Mouse (Mus musculus): ENCODE measurements around the gene Ddx20. TPM values are rescaled to one million over a fixed set of nuclear protein-coding genes. Genes with fewer than 3 reads are reported as not detected.

Ddx20 gene
- total and polyA plus RNA-seq, 3 experiments: 31.6 to 66.8 (median 37.3) TPM

DNA sequence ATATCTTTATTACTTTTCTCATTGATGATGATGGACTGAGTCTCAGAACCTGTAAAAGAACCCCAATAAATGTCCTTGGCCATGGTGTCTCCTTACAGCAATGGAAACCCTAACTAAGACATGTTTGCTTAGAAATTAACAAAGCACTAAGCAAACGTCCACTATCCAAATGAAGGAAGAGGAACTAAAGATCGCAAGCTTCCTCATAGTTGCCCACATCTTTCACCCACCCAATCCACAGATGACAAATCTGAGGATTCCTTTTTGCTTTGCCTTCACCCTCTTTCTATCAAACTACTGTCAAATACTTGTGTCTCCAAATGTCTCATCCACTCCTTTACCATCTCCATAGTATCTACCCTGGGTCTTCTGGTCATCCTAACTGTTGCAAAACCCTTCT lies 1.2 kb upstream of the Ddx20 start:
- Histone ChIP-seq H3K27me3 (ENCODE audit: control insufficient read depth in 1 of 2, insufficient read depth in 2 of 2, low read length in 2 of 2) (peaks cover 0 to 2% of the 10 kb centered on the region in 2 experiments; a peak in 1 of 4 replicates), H3K9me3 (replicated peaks; ENCODE audit: insufficient read depth, low read length) (no peaks in the 10 kb centered on the region), H3K9ac (ENCODE audit: control insufficient read depth, low read depth, low read length, poor library complexity, severe bottlenecking) (no peak overlapping the region; the same call in 1 of the 2 replicates), H3K79me2 (ENCODE audit: control insufficient read depth, insufficient read depth, low read length, poor library complexity) (peaks cover 20% of the 10 kb centered on the region), H3K36me3 (ENCODE audit: control insufficient read depth in 1 of 2, insufficient read depth in 2 of 2, low read length in 2 of 2) (peaks cover 1 to 13% of the 10 kb centered on the region in 2 experiments), H3K27ac (ENCODE audit: control insufficient read depth, low read depth, low read length) (no peak overlapping the region), H3K4me3 (ENCODE audit: control insufficient read depth in 1 of 2, insufficient read depth in 1 of 2, low read depth in 2 of 2, low read length in 2 of 2) (0 out of 4 replicates have a peak overlapping the region, but pooled peaks of 1 of the 2 experiments have one; percentile 2), H3K4me1 (ENCODE audit: control insufficient read depth in 1 of 2, insufficient read depth in 2 of 2, low read length in 2 of 2) (peaks cover 0 to 12% of the 10 kb centered on the region in 2 experiments; a peak in 2 of 4 replicates)
- TF ChIP-seq MYC (IDR thresholded peaks at IDR 0.05; ENCODE audit: low read depth, low read length): no peak
- TF ChIP-seq MYB (IDR thresholded peaks at IDR 0.05; ENCODE audit: low read depth, low read length): no peak
- TF ChIP-seq MAX (IDR thresholded peaks at IDR 0.05; ENCODE audit: low read length): no peak
- no peak for TF ChIP-seq BHLHE40 (IDR thresholded peaks at IDR 0.05; ENCODE audit: borderline replicate concordance, low read depth, low read length)
- TF ChIP-seq ELF1 (IDR thresholded peaks at IDR 0.05; ENCODE audit: low read depth, low read length): no peak
- TF ChIP-seq ZNF384 (IDR thresholded peaks at IDR 0.05; ENCODE audit: low read depth, low read length): no peak
- no peak for TF ChIP-seq EP300 (IDR thresholded peaks at IDR 0.05; ENCODE audit: low read depth in 1 of 2, low read length in 2 of 2)
- TF ChIP-seq GATA1 (IDR thresholded peaks at IDR 0.05; ENCODE audit: low read depth, low read length): no peak
- no peak for TF ChIP-seq SIN3A (IDR thresholded peaks at IDR 0.05; ENCODE audit: low read length)
- no peak for TF ChIP-seq USF1 (IDR thresholded peaks at IDR 0.05; ENCODE audit: low read depth, low read length)
- no peak for TF ChIP-seq ZMIZ1 (IDR thresholded peaks at IDR 0.05; ENCODE audit: low read depth, low read length)
- TF ChIP-seq GABPA (IDR thresholded peaks at IDR 0.05; ENCODE audit: low read depth, low read length): no peak
- DNase-seq (ENCODE audit: low read depth, low spot score): peak; percentile 64

DNA sequence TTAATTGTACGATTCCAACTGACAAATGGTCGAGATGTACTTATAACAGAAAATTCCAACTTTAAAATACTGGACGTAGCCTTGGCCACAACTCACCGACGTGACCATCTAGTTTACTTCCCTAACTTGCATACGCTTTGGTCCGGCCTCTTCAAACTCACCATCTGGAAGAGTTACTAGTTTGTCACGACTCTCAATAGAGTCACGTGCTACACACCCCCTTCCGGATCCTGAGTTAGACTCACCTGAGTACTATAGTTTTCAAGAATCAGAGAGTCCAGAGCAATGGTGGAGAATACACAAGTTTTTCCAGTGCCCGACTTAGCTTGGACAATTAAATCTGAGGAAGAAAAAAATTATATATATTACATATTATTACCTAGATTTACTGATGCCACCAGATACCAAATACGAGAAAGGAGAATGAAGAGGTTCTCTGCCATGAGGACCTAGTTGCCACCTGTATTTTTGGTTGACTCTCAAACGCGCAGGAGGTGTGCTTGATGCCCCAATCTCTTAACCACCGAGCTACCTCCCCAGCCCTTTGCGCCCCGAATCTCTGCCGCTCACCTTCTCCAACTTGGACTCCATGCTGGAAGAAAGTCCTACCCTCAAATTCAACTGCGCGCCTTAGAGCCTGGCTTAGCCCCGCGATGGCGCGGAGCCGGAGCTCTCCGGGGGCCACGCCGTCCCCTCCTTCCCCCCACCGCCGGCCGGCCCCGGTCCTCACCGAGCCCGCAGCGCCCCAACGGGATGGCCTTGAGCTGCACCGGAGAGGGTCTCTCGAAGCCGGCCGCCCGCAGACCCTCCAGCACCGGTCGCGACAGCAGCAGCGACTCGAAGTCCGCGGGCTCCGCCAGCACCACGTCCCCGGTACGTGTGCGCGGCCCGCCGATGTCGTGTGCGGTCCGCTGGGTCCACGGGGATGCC lies 715 bp downstream of the Ddx20 start:
- H3K9me3 ChIP-seq (replicated peaks; ENCODE audit: insufficient read depth, low read length): no peaks in the 10 kb centered on the region
- H3K36me3 ChIP-seq (ENCODE audit: control insufficient read depth in 1 of 2, insufficient read depth in 2 of 2, low read length in 2 of 2): peaks cover 6 to 13% of the 10 kb centered on the region in 2 experiments
- peak overlapping the region; percentile 56 to 78 for H3K4me3 ChIP-seq (ENCODE audit: control insufficient read depth in 1 of 2, insufficient read depth in 1 of 2, low read depth in 2 of 2, low read length in 2 of 2)
- H3K9ac ChIP-seq (ENCODE audit: control insufficient read depth, low read depth, low read length, poor library complexity, severe bottlenecking): peak overlapping the region; percentile 89
- H3K79me2 ChIP-seq (ENCODE audit: control insufficient read depth, insufficient read depth, low read length, poor library complexity): peaks cover 20% of the 10 kb centered on the region
- peaks cover 0 to 12% of the 10 kb centered on the region in 2 experiments; a peak in 2 of 4 replicates for H3K4me1 ChIP-seq (ENCODE audit: control insufficient read depth in 1 of 2, insufficient read depth in 2 of 2, low read length in 2 of 2)
- no peaks in the 10 kb centered on the region for H3K27me3 ChIP-seq (ENCODE audit: control insufficient read depth in 1 of 2, insufficient read depth in 2 of 2, low read length in 2 of 2)
- TF ChIP-seq MAX (IDR thresholded peaks at IDR 0.05; ENCODE audit: low read length): peak; percentile 65
- peak; percentile 65 for TF ChIP-seq USF1 (IDR thresholded peaks at IDR 0.05; ENCODE audit: low read depth, low read length)
- TF ChIP-seq MEF2A (IDR thresholded peaks at IDR 0.05; ENCODE audit: extremely low read depth, insufficient replicate concordance, low read depth, low read length, poor library complexity, severe bottlenecking): no peak
- peak; percentile 35; the same call in 1 of the 2 replicates for TF ChIP-seq BHLHE40 (IDR thresholded peaks at IDR 0.05; ENCODE audit: borderline replicate concordance, low read depth, low read length)
- peak; percentile 55; the same call in 1 of the 2 replicates for TF ChIP-seq MXI1 (IDR thresholded peaks at IDR 0.05; ENCODE audit: low read depth, low read length)
- TF ChIP-seq JUND (IDR thresholded peaks at IDR 0.05; ENCODE audit: low read depth, low read length): no peak
- DNase-seq (ENCODE audit: low read depth, low spot score): peak; percentile 44
- peak overlapping the region; percentile 29 for H3K27ac ChIP-seq (ENCODE audit: control insufficient read depth, low read depth, low read length)

Data from MEL (cell line).